Mouse (Mus musculus) adipose tissue, adult 10 weeks (tissue): ENCODE results near the gene Ceacam18. TPM values are rescaled to one million over a fixed set of nuclear protein-coding genes. Genes with fewer than 3 reads are reported as not detected.

Experiments used
- polyA plus RNA-seq: library from polyadenylated mRNA; stranded (reverse); fragments of 350-450 nt; fragmentation: Illumina TruSeq; extraction: RNeasy Lipid Tissue Mini Kit (QIAGEN cat#74804); gene quantifications from one replicate; pipeline ENCODE4 v1.2.3, GENCODE M21; 2014; ENCODE audit warnings: low read depth, low replicate concordance

Gene Ceacam18
- not detected for polyA plus RNA-seq

GRCm38 (mm10) chr7:43634500-43634899, at the start of gene Ceacam18:
Ceacam18 (plus strand) TSS chr7:43634707.

DNA sequence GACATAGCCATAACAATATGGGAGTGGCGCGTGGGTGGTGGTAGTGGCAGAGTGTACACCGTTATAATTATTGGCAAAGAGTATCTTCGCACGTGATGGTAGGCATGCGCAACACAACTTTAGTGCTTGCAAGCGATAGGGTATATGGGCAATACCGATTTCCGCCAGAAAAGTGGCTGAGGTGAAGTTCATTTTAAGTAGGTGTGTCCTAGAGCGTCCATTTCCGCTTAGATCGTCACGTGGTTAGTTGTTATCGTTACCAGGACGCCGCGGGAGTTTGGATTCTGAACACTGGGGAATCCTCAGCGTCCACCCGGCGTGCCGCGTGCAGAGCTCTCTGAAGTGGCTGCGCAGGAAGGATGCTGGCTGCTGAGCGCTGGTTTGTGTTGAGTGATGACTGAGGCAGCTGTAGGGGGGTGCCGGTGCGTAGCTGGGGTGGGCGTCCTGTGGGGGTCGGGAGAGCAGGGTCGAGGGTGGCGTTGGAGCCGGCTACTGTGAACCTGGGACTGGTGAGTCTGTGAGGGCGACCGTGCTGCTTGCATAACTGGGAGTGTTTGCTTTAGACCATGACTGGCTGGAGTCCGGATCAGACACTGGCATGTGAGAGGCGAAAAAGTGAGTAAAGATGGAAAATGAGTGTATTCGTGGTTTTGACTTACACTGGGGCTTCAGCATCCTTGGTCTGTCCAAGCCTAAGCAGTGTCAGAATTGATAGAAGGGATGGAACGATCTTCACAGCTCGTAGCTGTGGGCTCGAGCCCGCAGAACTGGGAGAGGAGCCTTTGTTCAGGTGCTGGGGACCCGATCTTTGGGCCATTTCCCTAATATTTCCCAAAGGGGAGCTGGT, 27.4 kb upstream of the Ceacam18 start, which contains the start of gene Zfp819:
TSS of gene Zfp819 (plus strand) at position 274 of the 847 bp plus-strand sequence.

DNA sequence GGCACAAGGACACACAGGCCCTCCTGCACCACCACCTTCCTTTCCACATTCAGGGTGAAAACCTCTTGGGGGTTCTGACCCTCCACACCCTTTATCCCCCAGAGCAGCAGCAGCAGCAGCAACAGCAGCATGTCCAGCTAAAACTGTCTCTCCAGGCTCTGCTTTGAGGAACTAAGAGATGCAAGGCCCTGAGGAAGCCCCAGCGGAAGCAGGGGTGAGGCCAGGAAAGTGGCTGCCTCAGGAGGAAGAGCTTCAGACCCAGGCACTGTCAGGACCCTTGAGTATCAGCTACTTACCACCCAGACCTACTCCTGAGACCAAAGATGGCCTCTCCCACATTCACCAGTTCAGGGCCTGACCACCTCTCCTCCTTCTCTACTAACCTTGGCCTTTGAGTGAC, 25.5 kb downstream of the Ceacam18 start, which contains the start of gene Siglece:
TSS of gene Siglece (minus strand) at position 160 of the 400 bp plus-strand sequence.

DNA sequence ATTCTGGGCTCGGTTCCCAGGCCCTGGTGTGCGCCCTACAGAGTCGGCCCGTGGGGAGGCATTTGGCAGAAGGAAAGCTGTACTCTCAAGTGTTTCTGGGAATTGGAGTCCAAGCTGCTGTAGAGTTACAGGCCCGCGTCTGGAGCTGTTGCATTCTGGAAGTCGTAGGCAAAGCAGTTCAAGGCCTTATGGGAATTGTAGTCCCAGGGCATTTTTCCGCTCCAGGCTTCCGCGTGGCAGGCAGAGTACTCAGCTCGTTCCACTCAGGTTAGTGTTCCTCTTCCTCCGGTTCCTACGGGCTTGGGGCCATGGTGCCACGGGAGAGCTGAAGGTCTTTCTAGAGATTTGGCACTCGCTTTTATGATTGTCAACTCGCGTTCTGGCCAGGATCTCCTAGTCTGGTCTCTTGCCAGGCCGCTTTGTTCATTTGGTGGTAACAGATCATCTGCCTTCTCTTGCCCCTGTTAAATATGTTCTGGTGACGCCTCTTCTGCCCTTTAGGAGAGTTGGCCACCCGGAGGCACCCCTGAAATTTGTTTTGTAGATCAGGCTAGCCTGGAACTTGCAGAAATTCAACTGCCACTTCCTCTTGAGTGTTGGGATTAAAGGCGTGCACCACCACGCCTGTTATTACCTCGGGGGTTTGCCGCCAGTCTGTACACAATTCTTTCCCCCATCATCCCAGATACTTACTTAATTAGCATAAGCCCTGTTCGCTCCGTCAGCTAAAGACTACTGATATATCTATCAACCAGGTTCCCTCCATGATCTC, 37.5 kb downstream of the Ceacam18 start, which contains the start of gene Ctu1:
TSS of gene Ctu1 (plus strand) at position 208 of the 772 bp plus-strand sequence.

DNA sequence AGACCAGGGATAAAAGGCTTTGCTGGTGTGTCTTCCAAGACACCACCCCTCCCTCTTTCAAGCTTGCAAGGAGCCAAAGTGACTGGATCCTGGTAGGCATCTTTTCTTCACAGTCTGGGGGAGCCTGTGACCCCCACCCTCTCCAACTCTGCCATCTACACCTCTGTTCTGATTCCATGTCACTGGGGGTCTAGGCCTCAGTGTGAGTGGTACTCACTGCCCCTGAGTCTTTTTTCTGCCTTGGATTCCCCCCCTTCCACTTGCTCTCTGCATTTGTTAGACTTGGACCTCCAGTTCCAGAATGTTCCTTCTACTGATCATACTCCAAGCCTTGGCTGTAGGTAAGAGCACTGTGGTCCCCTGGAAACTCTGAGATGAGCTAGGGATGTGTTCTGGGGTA, 55.6 kb downstream of the Ceacam18 start, which contains the start of gene Klk14:
TSS of gene Klk14 (plus strand) at position 301 of the 400 bp plus-strand sequence.

Other genes with a start within 250 kb of the Ceacam18 start
- gene Siglecg, start 226.5 kb upstream of the Ceacam18 start, polyA plus RNA-seq, result 0.65 TPM
- not detected for gene Lim2, start 207.0 kb upstream of the Ceacam18 start, polyA plus RNA-seq
- 1.7 TPM for gene Nkg7, start 197.6 kb upstream of the Ceacam18 start, polyA plus RNA-seq
- 1.1 TPM for gene Cldnd2, start 193.9 kb upstream of the Ceacam18 start, polyA plus RNA-seq
- gene Etfb, start 190.6 kb upstream of the Ceacam18 start, polyA plus RNA-seq, result 240 TPM
- 0.97 TPM for gene Gm45233, start 190.6 kb upstream of the Ceacam18 start, polyA plus RNA-seq
- gene Vsig10l, start 171.6 kb upstream of the Ceacam18 start, polyA plus RNA-seq, result 3.8 TPM
- 1.0 TPM for gene Iglon5, start 144.6 kb upstream of the Ceacam18 start, polyA plus RNA-seq
- 0.27 TPM for gene 4931406B18Rik, start 128.8 kb upstream of the Ceacam18 start, polyA plus RNA-seq
- 5.4 TPM for gene Cd33, start 90.3 kb upstream of the Ceacam18 start, polyA plus RNA-seq
- gene Zfp658, start 72.5 kb upstream of the Ceacam18 start, polyA plus RNA-seq, result 3.3 TPM
- 6.0 TPM for gene Zfp719, start 55.1 kb upstream of the Ceacam18 start, polyA plus RNA-seq
- not detected for gene Zfp819, start 27.5 kb upstream of the Ceacam18 start, polyA plus RNA-seq
- 1.9 TPM for gene Siglece, start 25.5 kb downstream of the Ceacam18 start, polyA plus RNA-seq
- 9.8 TPM for gene Ctu1, start 37.3 kb downstream of the Ceacam18 start, polyA plus RNA-seq
- 0.32 TPM for gene Klk14, start 55.7 kb downstream of the Ceacam18 start, polyA plus RNA-seq
- gene Klk13, start 77.9 kb downstream of the Ceacam18 start, polyA plus RNA-seq, result not detected
- not detected for gene Klk12, start 134.2 kb downstream of the Ceacam18 start, polyA plus RNA-seq
- not detected for gene Klk11, start 139.9 kb downstream of the Ceacam18 start, polyA plus RNA-seq
- 0.37 TPM for gene Klk10, start 146.3 kb downstream of the Ceacam18 start, polyA plus RNA-seq
- not detected for gene Klk9, start 157.2 kb downstream of the Ceacam18 start, polyA plus RNA-seq
- 1.0 TPM for gene Klk8, start 162.9 kb downstream of the Ceacam18 start, polyA plus RNA-seq
- gene Klk7, start 176.6 kb downstream of the Ceacam18 start, polyA plus RNA-seq, result not detected
- not detected for gene Klk6, start 189.8 kb downstream of the Ceacam18 start, polyA plus RNA-seq
- gene Klk5, start 207.3 kb downstream of the Ceacam18 start, polyA plus RNA-seq, result not detected
- not detected for gene Klk4, start 246.5 kb downstream of the Ceacam18 start, polyA plus RNA-seq